Mouse (Mus musculus): Measurements from ENCODE around the gene Arhgap18.

The Arhgap18 gene

GRCm38 (mm10) chr10:26752929-26753567 is at the start of gene Arhgap18:
TSS of gene Arhgap18 (plus strand) at chr10:26753421.
- peak; percentile 85 for DNase-seq

- DNase-seq = no peak
Observed at GRCm38 (mm10) chr10:26710458-26711011, 42.7 kb upstream of the Arhgap18 start.

- no peak for DNase-seq
Observed at GRCm38 (mm10) chr10:26711068-26711467, 42.2 kb upstream of the Arhgap18 start.

- DNase-seq = no peak
Observed at GRCm38 (mm10) chr10:26713986-26714385, 39.2 kb upstream of the Arhgap18 start.

GRCm38 (mm10) chr10:26724704-26725103 is 28.5 kb upstream of the Arhgap18 start:
- no peak for DNase-seq

GRCm38 (mm10) chr10:26725255-26725654 is 28.0 kb upstream of the Arhgap18 start:
- DNase-seq = no peak

GRCm38 (mm10) chr10:26750827-26751226 is 2.4 kb upstream of the Arhgap18 start:
- DNase-seq = no peak

GRCm38 (mm10) chr10:26752064-26752928 is 925 bp upstream of the Arhgap18 start:
- peak; percentile 91 for DNase-seq

GRCm38 (mm10) chr10:26754006-26754405 is 785 bp downstream of the Arhgap18 start:
- peak; percentile 35 for DNase-seq

GRCm38 (mm10) chr10:26757231-26757630 is 4.0 kb downstream of the Arhgap18 start:
- no peak for DNase-seq

GRCm38 (mm10) chr10:26759469-26759868 is 6.2 kb downstream of the Arhgap18 start:
- DNase-seq = peak; percentile 73

GRCm38 (mm10) chr10:26761103-26761502 is 7.9 kb downstream of the Arhgap18 start:
- DNase-seq = peak; percentile 82

GRCm38 (mm10) chr10:26761991-26762903 is 9.0 kb downstream of the Arhgap18 start:
- DNase-seq = peak; percentile 53

GRCm38 (mm10) chr10:26767196-26767595 is 14.0 kb downstream of the Arhgap18 start:
- DNase-seq = no peak

- no peak for DNase-seq
Observed at GRCm38 (mm10) chr10:26768943-26769342, 15.7 kb downstream of the Arhgap18 start.

GRCm38 (mm10) chr10:26770035-26770434 is 16.8 kb downstream of the Arhgap18 start:
- DNase-seq = peak; percentile 48

- peak; percentile 99 for DNase-seq
Observed at GRCm38 (mm10) chr10:26771938-26772623, 18.9 kb downstream of the Arhgap18 start.

GRCm38 (mm10) chr10:26772624-26773540 is 19.7 kb downstream of the Arhgap18 start:
- peak; percentile 98 for DNase-seq

GRCm38 (mm10) chr10:26773541-26773940 is 20.3 kb downstream of the Arhgap18 start:
- peak; percentile 57 for DNase-seq

GRCm38 (mm10) chr10:26774266-26774665 is 21.0 kb downstream of the Arhgap18 start:
- peak; percentile 79 for DNase-seq

GRCm38 (mm10) chr10:26776443-26776842 is 23.2 kb downstream of the Arhgap18 start:
- DNase-seq = peak; percentile 93

Data from heart, adult 11 months (tissue).